Mouse (Mus musculus) heart, embryonic 13.5 days (tissue): ENCODE measurements around the gene Hps5. TPM values are rescaled to one million over a fixed set of nuclear protein-coding genes. Genes with fewer than 3 reads are reported as not detected.
"Not testable (repeated sequence)": the region's sequence is repeated elsewhere in the genome, so short reads cannot be mapped to it uniquely, and the experiment has no call there.

Experiments used
- ATAC-seq: fragments of 200-750 bp; cut with Nextera tagmentation; 2 replicates; pipeline ENCODE4 v1.8.0; 2017; ENCODE audit warnings: moderate TSS enrichment; ENCODE audit not compliant: insufficient number of reproducible peaks, low FRiP score, low TSS enrichment; ENCODE audit errors: extremely low read depth
- H3K27ac ChIP-seq: fragments of 300-500 bp; sonication (generic); replicated peaks from 2 replicates; pipeline ENCODE4 v1.5.1; 2015; ENCODE audit warnings: moderate library complexity, mild to moderate bottlenecking, inconsistent platforms
- H3K27me3 ChIP-seq: fragments of 300-500 bp; sonication (generic); replicated peaks from 2 replicates; pipeline ENCODE4 v1.6.1; 2015; ENCODE audit warnings: mild to moderate bottlenecking, inconsistent platforms
- H3K36me3 ChIP-seq: fragments of 300-500 bp; sonication (generic); 2 replicates; pipeline ENCODE4 v1.6.1; 2015; ENCODE audit warnings: mild to moderate bottlenecking, inconsistent platforms
- H3K4me1 ChIP-seq: fragments of 300-500 bp; sonication (generic); 2 replicates; pipeline ENCODE4 v1.6.1; 2015; ENCODE audit warnings: inconsistent platforms
- H3K4me2 ChIP-seq: fragments of 300-500 bp; sonication (generic); 2 replicates; pipeline ENCODE4 v1.6.1; 2015; ENCODE audit warnings: inconsistent platforms, mild to moderate bottlenecking, moderate library complexity
- H3K4me3 ChIP-seq: fragments of 300-500 bp; sonication (generic); 2 replicates; pipeline ENCODE4 v1.5.1; 2015; ENCODE audit warnings: moderate library complexity, mild to moderate bottlenecking, inconsistent platforms
- H3K9ac ChIP-seq: fragments of 300-500 bp; sonication (generic); 2 replicates; pipeline ENCODE4 v1.6.1; 2015; ENCODE audit warnings: inconsistent platforms, mild to moderate bottlenecking, moderate library complexity
- H3K9me3 ChIP-seq: fragments of 300-500 bp; sonication (generic); 2 replicates; pipeline ENCODE4 v1.6.1; 2016; ENCODE audit warnings: inconsistent platforms
- WGBS: fragments of 180-500 bp; shearing (Covaris S2); methylation state at CpG from one replicate; pipeline ENCODE4 v1.1.7; 2015; ENCODE audit warnings: mixed read lengths; 5-methylcytosine and 5-hydroxymethylcytosine counted together
- polyA plus RNA-seq: library from polyadenylated mRNA; unstranded; fragments of >200 nt; fragmentation: Nextera tagmentation; extraction: Ambion mirVana; gene quantifications from 2 replicates; pipeline ENCODE4 v1.2.1, GENCODE M21; 2015

The Hps5 gene
- polyA plus RNA-seq, 1 experiment from 2014 or later = 9.7 TPM

GRCm38 (mm10) chr7:46837073-46837472, 41.2 kb upstream of the Hps5 start:
- H3K36me3 ChIP-seq = no peaks in the 10 kb centered on the region
- no peaks in the 10 kb centered on the region for H3K27me3 ChIP-seq
- peaks cover 45% of the 10 kb centered on the region for H3K4me1 ChIP-seq
- no peaks in the 10 kb centered on the region for H3K9me3 ChIP-seq
- H3K4me3 ChIP-seq = no peak overlapping the region
- H3K27ac ChIP-seq = no peak overlapping the region
- H3K4me2 ChIP-seq = no peak overlapping the region
- ATAC-seq = no peak
- H3K9ac ChIP-seq = no peak overlapping the region
- WGBS = 72% methylated on average over 5 of the region's 5 CpGs

- no peaks in the 10 kb centered on the region for H3K9me3 ChIP-seq
- H3K36me3 ChIP-seq = no peaks in the 10 kb centered on the region
- H3K27me3 ChIP-seq = no peaks in the 10 kb centered on the region
- peaks cover 47% of the 10 kb centered on the region for H3K4me1 ChIP-seq
- no peak overlapping the region for H3K9ac ChIP-seq
- no peak for ATAC-seq
- no peak overlapping the region for H3K4me3 ChIP-seq
- 64% methylated on average over 5 of the region's 5 CpGs for WGBS
- no peak overlapping the region for H3K4me2 ChIP-seq
- H3K27ac ChIP-seq = no peak overlapping the region
These were observed 40.5 kb upstream of the Hps5 start for GRCm38 (mm10) chr7:46836357-46836756.

DNA sequence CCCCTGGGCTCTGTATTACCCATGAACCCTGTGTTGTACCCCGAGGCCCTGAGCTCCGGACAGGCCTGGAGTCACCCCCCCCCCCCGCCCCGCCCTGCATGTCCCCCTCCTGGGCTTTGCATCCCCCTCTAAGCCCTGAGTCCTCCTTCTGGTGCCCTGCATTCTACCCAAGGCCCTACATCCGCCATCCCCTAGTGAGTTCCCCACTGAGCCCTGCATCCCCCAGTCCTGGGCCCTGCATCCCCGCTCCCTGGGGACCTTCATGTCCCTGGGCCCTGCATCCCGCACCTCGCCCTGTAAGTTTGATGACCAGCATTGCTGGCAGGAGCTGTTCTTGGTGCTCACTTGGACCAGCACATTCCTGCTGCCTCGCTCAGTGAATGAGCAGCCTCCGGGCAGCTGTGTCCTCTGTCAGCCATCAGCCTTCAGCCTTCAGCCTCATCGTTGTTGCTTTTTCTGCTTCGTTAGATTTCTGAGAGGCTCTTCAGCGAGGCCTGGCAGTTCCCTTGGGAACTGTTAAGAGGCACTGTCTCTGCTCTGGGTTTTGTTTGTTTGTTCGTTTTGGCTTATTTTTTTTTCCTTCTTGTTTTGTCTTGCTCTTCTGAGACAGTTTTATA, 39.2 kb upstream of the Hps5 start:
- Histone ChIP-seq H3K27ac (no peak overlapping the region), H3K4me3 (no peak overlapping the region), H3K9ac (no peak overlapping the region), H3K27me3 (no peaks in the 10 kb centered on the region), H3K4me2 (no peak overlapping the region), H3K4me1 (peaks cover 54% of the 10 kb centered on the region), H3K9me3 (no peaks in the 10 kb centered on the region), H3K36me3 (no peaks in the 10 kb centered on the region)
- WGBS = 44% methylated on average over 12 of the region's 14 CpGs
- no peak for ATAC-seq

GRCm38 (mm10) chr7:46833670-46834255, 37.9 kb upstream of the Hps5 start:
- H3K4me1 ChIP-seq = peaks cover 45% of the 10 kb centered on the region
- no peak overlapping the region for H3K4me2 ChIP-seq
- no peaks in the 10 kb centered on the region for H3K36me3 ChIP-seq
- no peaks in the 10 kb centered on the region for H3K27me3 ChIP-seq
- no peak overlapping the region for H3K27ac ChIP-seq
- no peaks in the 10 kb centered on the region for H3K9me3 ChIP-seq
- no peak for ATAC-seq
- WGBS = 80% methylated on average over 7 of the region's 7 CpGs
- H3K9ac ChIP-seq = no peak overlapping the region
- no peak overlapping the region for H3K4me3 ChIP-seq

DNA sequence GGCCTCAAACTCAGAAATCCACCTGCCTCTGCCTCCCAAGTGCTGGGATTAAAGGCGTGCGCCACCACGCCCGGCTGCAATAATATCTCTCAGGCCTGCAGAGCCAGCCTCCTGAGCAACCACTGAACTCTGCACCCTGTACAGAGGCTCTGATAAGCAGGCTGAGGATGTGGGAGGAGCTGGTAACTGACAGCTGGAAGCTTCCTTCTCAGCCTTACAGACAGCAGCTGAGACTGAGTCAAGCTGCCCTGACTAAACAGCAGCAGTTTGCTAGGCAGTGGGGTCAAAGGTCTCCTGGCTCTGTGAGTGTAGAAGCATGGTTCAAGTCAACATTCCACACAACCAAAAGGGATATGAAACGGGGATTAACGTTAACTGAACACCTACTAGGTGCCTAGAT, 37.4 kb upstream of the Hps5 start:
- Histone ChIP-seq H3K27me3 (no peaks in the 10 kb centered on the region), H3K4me3 (no peak overlapping the region), H3K9ac (no peak overlapping the region), H3K36me3 (no peaks in the 10 kb centered on the region), H3K9me3 (no peaks in the 10 kb centered on the region), H3K4me1 (peaks cover 41% of the 10 kb centered on the region), H3K27ac (no peak overlapping the region), H3K4me2 (no peak overlapping the region)
- ATAC-seq = peak; percentile 38; the same call in 1 of the 2 replicates
- 22% methylated on average over 6 of the region's 6 CpGs for WGBS

GRCm38 (mm10) chr7:46832112-46832810, 36.4 kb upstream of the Hps5 start:
- not testable (repeated sequence) for H3K36me3 ChIP-seq, H3K27ac ChIP-seq, H3K27me3 ChIP-seq, H3K9ac ChIP-seq, ATAC-seq, H3K9me3 ChIP-seq, H3K4me2 ChIP-seq, H3K4me3 ChIP-seq
- H3K4me1 ChIP-seq = peaks cover 43% of the 10 kb centered on the region
- 84% methylated on average over 11 of the region's 11 CpGs for WGBS

- Histone ChIP-seq H3K36me3 (no peaks in the 10 kb centered on the region), H3K9ac (no peak overlapping the region), H3K9me3 (no peaks in the 10 kb centered on the region), H3K27me3 (no peaks in the 10 kb centered on the region), H3K4me3 (no peak overlapping the region), H3K4me2 (no peak overlapping the region), H3K4me1 (peaks cover 47% of the 10 kb centered on the region), H3K27ac (peak overlapping the region; percentile 86)
- ATAC-seq = no peak
- WGBS = 68% methylated on average over 8 of the region's 8 CpGs
These were observed 35.8 kb upstream of the Hps5 start for GRCm38 (mm10) chr7:46831693-46832092.

- H3K9me3 ChIP-seq = no peaks in the 10 kb centered on the region
- peak overlapping the region; percentile 86 for H3K27ac ChIP-seq
- no peaks in the 10 kb centered on the region for H3K27me3 ChIP-seq
- ATAC-seq = no peak
- H3K4me2 ChIP-seq = peak overlapping the region; percentile 18; the same call in 1 of the 2 replicates
- no peak overlapping the region for H3K9ac ChIP-seq
- H3K4me1 ChIP-seq = peaks cover 47% of the 10 kb centered on the region
- 27% methylated on average over 13 of the region's 13 CpGs for WGBS
- H3K36me3 ChIP-seq = no peaks in the 10 kb centered on the region
- H3K4me3 ChIP-seq = no peak overlapping the region
These were observed 35.1 kb upstream of the Hps5 start for GRCm38 (mm10) chr7:46830799-46831590.

DNA sequence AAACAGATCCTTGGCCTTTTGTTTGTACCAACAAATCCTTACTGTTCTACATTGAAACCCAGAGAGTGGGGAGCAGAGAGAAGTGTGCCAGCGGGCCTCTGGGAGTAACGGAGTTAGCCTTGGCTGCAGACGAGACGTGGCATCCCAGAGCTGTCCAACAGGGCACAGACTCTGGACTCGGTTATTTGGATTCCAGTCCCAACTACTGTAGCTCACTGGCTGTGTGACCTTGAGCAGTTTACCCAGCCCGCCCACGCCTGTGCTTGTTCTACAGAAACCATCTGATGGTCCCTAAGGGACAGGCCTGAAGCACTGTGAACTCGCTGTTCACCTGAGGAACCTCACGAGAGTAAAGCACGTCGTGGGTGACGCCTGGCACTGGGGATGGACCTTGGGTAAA, 34.0 kb upstream of the Hps5 start:
- Histone ChIP-seq H3K27ac (peak overlapping the region; percentile 86; the same call in 1 of the 2 replicates), H3K4me2 (no peak overlapping the region)

GRCm38 (mm10) chr7:46827803-46828184, 31.9 kb upstream of the Hps5 start:
- Histone ChIP-seq H3K4me2 (peak overlapping the region; percentile 33), H3K9me3 (no peaks in the 10 kb centered on the region), H3K4me3 (no peak overlapping the region), H3K27me3 (no peaks in the 10 kb centered on the region), H3K27ac (peak overlapping the region; percentile 69), H3K36me3 (peaks cover 17% of the 10 kb centered on the region), H3K4me1 (peaks cover 39% of the 10 kb centered on the region), H3K9ac (peak overlapping the region; percentile 62)
- no peak for ATAC-seq
- 84% methylated on average over 2 of the region's 2 CpGs for WGBS

More for the DNA sequence above, 34.0 kb upstream of the Hps5 start:
- Histone ChIP-seq H3K9me3 (no peaks in the 10 kb centered on the region), H3K36me3 (no peaks in the 10 kb centered on the region), H3K4me1 (peaks cover 47% of the 10 kb centered on the region), H3K27me3 (no peaks in the 10 kb centered on the region), H3K4me3 (no peak overlapping the region), H3K9ac (no peak overlapping the region)
- 84% methylated on average over 12 of the region's 12 CpGs for WGBS
- no peak for ATAC-seq
